Comparison of ENCODE assay signal across 8 mouse cellular contexts in genomic region chr4:62207851-62208695, GRCm38 (mm10). TPM values are rescaled to one million over a fixed set of nuclear protein-coding genes. Genes with fewer than 3 reads are reported as not detected.
DNase-seq lines count a peak whose midpoint lies in the region; ATAC-seq lines count a peak whose summit lies in the region.

No protein-coding gene starts in this region.

- H3K27ac ChIP-seq in hindbrain, embryonic 12.5 days, result peak overlapping the region; percentile 96
- peak overlapping the region; percentile 91 for H3K27ac ChIP-seq in lung, embryonic 16.5 days (ENCODE audit: low read length)

- H3K4me2 ChIP-seq in hindbrain, embryonic 12.5 days (replicated peaks), result peak overlapping the region; percentile 63
- H3K4me2 ChIP-seq in lung, embryonic 16.5 days (ENCODE audit: low read depth, low read length), result peak overlapping the region; percentile 77

- H3K4me3 ChIP-seq in hindbrain, embryonic 12.5 days, result peak overlapping the region; percentile 65
- peak overlapping the region; percentile 61 for H3K4me3 ChIP-seq in lung, embryonic 16.5 days (ENCODE audit: low read length)

- peak; percentile 47 for DNase-seq in WW6 (ENCODE audit: low read depth, low spot score)
- peak; percentile 92 to 94 for DNase-seq in cerebellum, postnatal 14 days
- DNase-seq in frontal cortex, postnatal 25 days (ENCODE audit: low spot score in 2 of 2), result peak; percentile 79 to 83
- peak; percentile 93 for DNase-seq in layer of hippocampus, postnatal 14 days (ENCODE audit: low spot score in 2 of 2)
- peak; percentile 94 for DNase-seq in retina, postnatal 1 day
- peak; percentile 92 for DNase-seq in yolk sac, embryonic 10.5 days (ENCODE audit: low spot score)

- H3K36me3 ChIP-seq in hindbrain, embryonic 12.5 days, result peaks cover 21% of the 10 kb centered on the region
- peaks cover 13% of the 10 kb centered on the region for H3K36me3 ChIP-seq in lung, embryonic 16.5 days (ENCODE audit: control insufficient read depth, insufficient read depth, low read length)

- under 1% methylated on average over 45 of the region's 45 CpGs for WGBS in hindbrain, embryonic 12.5 days
- WGBS in lung, embryonic 16.5 days, result under 1% methylated on average over 45 of the region's 45 CpGs

- H3K4me1 ChIP-seq in hindbrain, embryonic 12.5 days, result peaks cover 12% of the 10 kb centered on the region; the same call in 1 of the 2 replicates
- peaks cover 17% of the 10 kb centered on the region for H3K4me1 ChIP-seq in lung, embryonic 16.5 days (replicated peaks; ENCODE audit: control insufficient read depth, insufficient read depth, low read length)

- peak; percentile 98 for ATAC-seq in hindbrain, embryonic 12.5 days (ENCODE audit: low FRiP score)
- ATAC-seq in lung, embryonic 16.5 days (ENCODE audit: low read depth), result peak; percentile 98

- peak overlapping the region; percentile 82 for H3K9ac ChIP-seq in hindbrain, embryonic 12.5 days
- peak overlapping the region; percentile 72 for H3K9ac ChIP-seq in lung, embryonic 16.5 days (ENCODE audit: low read length)

- no peaks in the 10 kb centered on the region for H3K27me3 ChIP-seq in hindbrain, embryonic 12.5 days
- no peaks in the 10 kb centered on the region for H3K27me3 ChIP-seq in lung, embryonic 16.5 days (ENCODE audit: control insufficient read depth, insufficient read depth, low read depth, low read length)

- H3K9me3 ChIP-seq in hindbrain, embryonic 12.5 days (replicated peaks), result no peaks in the 10 kb centered on the region
- H3K9me3 ChIP-seq in lung, embryonic 16.5 days (ENCODE audit: control insufficient read depth, low read length), result no peaks in the 10 kb centered on the region

RNA-seq across cellular contexts. Expression of gene Zfp37, which starts 22.8 kb away (rescaled TPM):
- 29.4 and 30.2 TPM in 2 replicates for polyA plus RNA-seq in hindbrain, embryonic 12.5 days (2016; fragmentation: Nextera tagmentation; extraction: Ambion mirVana)
- 10 to 100 TPM; 22.8 to 23.5 TPM for total RNA-seq in layer of hippocampus, postnatal 14 days (2021)
- polyA plus RNA-seq in lung, embryonic 16.5 days (2015; fragmentation: Nextera tagmentation; extraction: Ambion mirVana), result 9.5 and 10.5 TPM in 2 replicates

RNA-seq across cellular contexts. Expression of gene Slc31a2, which starts 54.3 kb away (rescaled TPM):
- 12.9 and 13.0 TPM in 2 replicates for polyA plus RNA-seq in hindbrain, embryonic 12.5 days (2016; fragmentation: Nextera tagmentation; extraction: Ambion mirVana)
- 10 to 100 TPM in 1 of 2 experiments, 1 to 10 TPM in 1; 7.8 to 11.6 TPM for total RNA-seq in layer of hippocampus, postnatal 14 days (2021)
- polyA plus RNA-seq in lung, embryonic 16.5 days (2015; fragmentation: Nextera tagmentation; extraction: Ambion mirVana), result 21.2 and 21.4 TPM in 2 replicates

RNA-seq across cellular contexts. Expression of gene Mup21, which starts 57.4 kb away (rescaled TPM):
- not detected in 2 replicates for polyA plus RNA-seq in hindbrain, embryonic 12.5 days (2016; fragmentation: Nextera tagmentation; extraction: Ambion mirVana)
- total RNA-seq in layer of hippocampus, postnatal 14 days (2021), result not detected
- not detected in 2 replicates for polyA plus RNA-seq in lung, embryonic 16.5 days (2015; fragmentation: Nextera tagmentation; extraction: Ambion mirVana)

Comparison
In these comparisons a context has a peak if more than half of its experiments do, and no peak if none do; other contexts are left out.
1. Peak in every context shown above with its lines: DNase-seq, ATAC-seq, H3K4me3 ChIP-seq and H3K27ac ChIP-seq.